Mouse (Mus musculus): ENCODE data around the gene Sh2d6. TPM values are rescaled to one million over a fixed set of nuclear protein-coding genes. Genes with fewer than 3 reads are reported as not detected.

Sh2d6 gene
- polyA plus RNA-seq, 1 experiment: 0.79 TPM

DNA sequence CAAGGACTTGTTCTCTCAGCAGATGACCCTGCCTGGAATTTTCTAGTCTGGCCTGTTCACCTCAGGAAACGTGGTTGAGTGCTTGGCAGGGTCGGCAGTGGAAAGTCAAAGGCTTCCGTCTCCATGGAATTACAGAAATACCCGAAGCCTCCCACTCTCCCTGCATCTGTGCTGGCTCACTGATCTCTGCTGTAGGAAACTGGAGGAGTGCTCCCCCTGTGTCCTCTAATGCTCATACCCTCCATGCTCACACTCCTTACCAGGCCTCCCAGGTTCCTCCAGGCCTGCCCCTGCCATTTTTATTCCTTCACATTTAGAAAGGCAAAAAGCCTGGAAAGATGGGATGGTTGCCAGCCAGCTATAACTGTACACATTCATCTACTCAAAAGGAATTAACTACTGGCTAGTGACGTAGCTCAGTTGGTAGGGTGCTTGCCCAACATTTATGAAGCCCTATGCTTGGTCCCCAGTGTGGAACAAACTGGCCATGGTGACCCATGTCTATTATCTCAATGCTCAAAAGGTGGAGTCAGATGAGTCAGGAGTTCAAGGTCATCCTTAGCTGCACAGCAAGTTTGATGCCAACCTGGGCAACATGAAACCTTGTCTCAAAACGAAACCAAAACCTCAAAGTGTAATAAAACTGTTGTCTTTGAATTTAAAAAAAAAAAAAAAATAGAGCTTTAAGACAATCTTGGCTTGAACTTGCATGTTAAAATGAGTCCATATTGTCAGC lies 10.7 kb downstream of the Sh2d6 start:
- H3K27ac ChIP-seq (ENCODE audit: insufficient read depth, low read length): no peak overlapping the region
- H3K27me3 ChIP-seq (ENCODE audit: control insufficient read depth, insufficient read depth, low read length): no peaks in the 10 kb centered on the region
- WGBS: 63% methylated on average over 6 of the region's 6 CpGs
- H3K4me1 ChIP-seq (ENCODE audit: control insufficient read depth, insufficient read depth, low read length): peaks cover 16% of the 10 kb centered on the region
- H3K4me3 ChIP-seq (replicated peaks; ENCODE audit: insufficient read depth, low read depth, low read length): no peak overlapping the region
- DNase-seq: no peak
- TF ChIP-seq POLR2A (IDR thresholded peaks at IDR 0.05; ENCODE audit: borderline replicate concordance, insufficient read depth, low read length) (no peak), CTCF (IDR thresholded peaks at IDR 0.05; ENCODE audit: borderline replicate concordance, insufficient read depth, low read depth, low read length) (no peak)

DNA sequence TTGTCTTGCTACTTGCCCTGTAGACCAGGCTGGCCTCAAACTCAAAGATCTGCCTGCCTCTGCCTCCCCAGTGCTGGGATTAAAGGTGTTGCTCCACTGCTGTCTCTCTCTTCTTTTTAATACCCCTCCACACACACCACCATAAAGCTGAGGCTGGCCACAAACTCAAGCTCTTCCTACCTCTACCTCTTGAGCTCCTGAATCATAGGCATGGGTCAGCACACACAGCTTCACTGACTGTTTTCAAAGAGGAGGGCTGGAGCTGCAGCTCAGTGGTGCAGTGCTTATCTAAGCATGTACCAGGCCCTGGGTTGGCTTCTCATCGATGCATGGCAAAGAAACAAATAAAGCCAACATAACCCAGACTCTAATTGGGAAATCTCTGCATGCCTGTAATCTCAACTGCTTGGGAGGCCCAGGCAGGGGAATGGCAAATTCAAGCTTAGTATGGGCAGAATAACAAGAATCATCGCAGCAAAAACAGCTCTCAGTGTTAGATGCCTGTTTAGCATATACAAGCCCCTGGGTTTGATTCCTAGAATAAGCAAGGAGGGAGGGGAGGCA lies 11.6 kb downstream of the Sh2d6 start:
- DNase-seq: no peak
- WGBS: 54% methylated on average over 2 of the region's 2 CpGs
- no peak overlapping the region for H3K4me3 ChIP-seq (replicated peaks; ENCODE audit: insufficient read depth, low read depth, low read length)
- no peaks in the 10 kb centered on the region for H3K27me3 ChIP-seq (ENCODE audit: control insufficient read depth, insufficient read depth, low read length)
- TF ChIP-seq CTCF (IDR thresholded peaks at IDR 0.05; ENCODE audit: borderline replicate concordance, insufficient read depth, low read depth, low read length) (no peak), POLR2A (IDR thresholded peaks at IDR 0.05; ENCODE audit: borderline replicate concordance, insufficient read depth, low read length) (no peak)
- H3K27ac ChIP-seq (ENCODE audit: insufficient read depth, low read length): no peak overlapping the region
- peaks cover 16% of the 10 kb centered on the region for H3K4me1 ChIP-seq (ENCODE audit: control insufficient read depth, insufficient read depth, low read length)

DNA sequence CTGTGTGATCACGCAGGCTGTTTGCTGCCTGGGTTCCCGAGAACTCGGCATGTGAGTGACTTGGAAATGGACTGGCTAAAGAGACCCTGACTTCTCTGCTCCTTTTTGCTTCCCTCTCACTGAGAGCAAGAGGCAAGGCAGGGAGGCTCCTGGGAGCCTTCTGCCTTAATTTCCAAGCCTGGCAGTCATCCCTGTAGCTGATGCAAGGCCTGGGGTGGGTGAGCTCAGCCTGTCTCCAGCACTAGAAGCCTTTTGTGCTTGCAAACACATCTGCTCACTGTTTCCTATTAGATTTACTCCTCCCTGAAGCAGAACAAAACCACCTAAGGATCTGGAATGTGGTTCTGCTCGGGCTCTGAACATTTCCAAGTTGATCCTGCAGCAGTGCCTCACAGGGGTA lies 12.9 kb downstream of the Sh2d6 start:
- Histone ChIP-seq H3K4me1 (ENCODE audit: control insufficient read depth, insufficient read depth, low read length) (peaks cover 16% of the 10 kb centered on the region), H3K27ac (ENCODE audit: insufficient read depth, low read length) (no peak overlapping the region), H3K27me3 (ENCODE audit: control insufficient read depth, insufficient read depth, low read length) (no peaks in the 10 kb centered on the region), H3K4me3 (replicated peaks; ENCODE audit: insufficient read depth, low read depth, low read length) (no peak overlapping the region)
- TF ChIP-seq POLR2A (IDR thresholded peaks at IDR 0.05; ENCODE audit: borderline replicate concordance, insufficient read depth, low read length) (no peak), CTCF (IDR thresholded peaks at IDR 0.05; ENCODE audit: borderline replicate concordance, insufficient read depth, low read depth, low read length) (no peak)
- WGBS: 82% methylated on average over 4 of the region's 4 CpGs
- DNase-seq: no peak

DNA sequence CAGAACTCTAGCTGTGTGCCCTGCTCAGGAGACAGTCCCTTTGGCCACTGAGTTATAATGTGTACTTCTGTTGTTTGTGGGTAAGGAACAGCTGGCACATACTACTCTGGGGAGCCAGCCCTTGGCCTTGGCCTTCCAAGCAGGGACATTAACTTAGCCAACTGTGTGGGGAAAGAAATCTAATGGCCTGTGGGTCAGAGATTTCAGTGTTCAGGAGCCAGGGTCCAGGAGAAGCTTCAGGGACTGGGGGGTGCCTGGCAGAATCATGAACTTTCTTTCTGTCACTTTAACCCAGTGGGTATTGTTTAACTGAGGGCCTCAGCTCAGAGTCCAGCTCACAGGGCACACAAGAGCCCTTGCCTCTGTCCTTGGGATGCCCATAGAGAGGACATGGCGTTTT lies 15.4 kb downstream of the Sh2d6 start:
- H3K27ac ChIP-seq (ENCODE audit: insufficient read depth, low read length): no peak overlapping the region
- 89% methylated on average over 1 of the region's 1 CpGs for WGBS
- H3K4me1 ChIP-seq (ENCODE audit: control insufficient read depth, insufficient read depth, low read length): no peaks in the 10 kb centered on the region
- no peak overlapping the region for H3K4me3 ChIP-seq (replicated peaks; ENCODE audit: insufficient read depth, low read depth, low read length)
- DNase-seq: no peak
- TF ChIP-seq CTCF (IDR thresholded peaks at IDR 0.05; ENCODE audit: borderline replicate concordance, insufficient read depth, low read depth, low read length) (no peak), POLR2A (IDR thresholded peaks at IDR 0.05; ENCODE audit: borderline replicate concordance, insufficient read depth, low read length) (no peak)
- H3K27me3 ChIP-seq (ENCODE audit: control insufficient read depth, insufficient read depth, low read length): no peaks in the 10 kb centered on the region; the same call in 1 of the 2 replicates

DNA sequence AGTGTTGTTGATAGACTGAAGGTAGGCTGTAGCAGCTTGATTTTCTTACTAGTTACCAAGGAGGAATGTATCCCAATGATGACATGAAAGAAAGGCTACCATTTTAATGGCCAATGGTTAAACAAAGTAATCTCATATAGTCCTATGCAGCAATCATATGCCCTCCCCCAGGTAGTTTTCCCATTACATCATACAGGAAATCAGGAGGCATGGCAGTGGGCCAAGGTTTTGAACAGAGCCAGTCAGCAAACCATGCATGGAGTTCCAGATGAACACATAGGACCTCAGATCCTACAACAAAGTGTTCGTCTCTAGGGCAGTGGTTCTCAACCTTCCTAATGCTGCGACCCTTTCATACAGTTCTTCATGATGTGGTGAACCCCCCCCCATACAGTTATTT lies 17.6 kb downstream of the Sh2d6 start:
- H3K4me3 ChIP-seq (replicated peaks; ENCODE audit: insufficient read depth, low read depth, low read length): no peak overlapping the region
- TF ChIP-seq POLR2A (IDR thresholded peaks at IDR 0.05; ENCODE audit: borderline replicate concordance, insufficient read depth, low read length): no peak
- WGBS: 78% methylated on average over 2 of the region's 2 CpGs

DNA sequence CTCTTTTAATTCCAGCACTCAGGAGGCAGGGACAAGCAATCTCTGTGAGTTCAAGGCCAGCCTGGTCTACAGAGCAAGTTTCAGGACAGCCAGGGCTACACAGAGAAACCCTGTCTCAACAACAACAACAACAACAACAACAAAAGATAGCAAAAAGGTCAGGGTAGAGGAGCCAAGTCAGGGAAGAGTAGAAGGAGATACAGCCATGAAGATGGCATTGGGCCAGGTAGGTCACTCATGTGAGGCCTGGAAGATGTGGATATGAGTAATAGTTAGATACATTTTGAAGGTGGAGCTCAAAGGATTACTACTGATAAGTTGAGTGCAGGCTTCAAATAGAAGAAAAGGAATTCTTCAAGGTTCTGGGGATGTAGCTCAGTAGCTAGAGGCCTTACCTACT lies 18.2 kb downstream of the Sh2d6 start:
- Histone ChIP-seq H3K27ac (ENCODE audit: insufficient read depth, low read length) (no peak overlapping the region), H3K4me1 (ENCODE audit: control insufficient read depth, insufficient read depth, low read length) (no peaks in the 10 kb centered on the region), H3K4me3 (replicated peaks; ENCODE audit: insufficient read depth, low read depth, low read length) (no peak overlapping the region), H3K27me3 (ENCODE audit: control insufficient read depth, insufficient read depth, low read length) (no peaks in the 10 kb centered on the region; the same call in 1 of the 2 replicates)
- no peak for TF ChIP-seq POLR2A (IDR thresholded peaks at IDR 0.05; ENCODE audit: borderline replicate concordance, insufficient read depth, low read length)
- TF ChIP-seq CTCF (IDR thresholded peaks at IDR 0.05; ENCODE audit: borderline replicate concordance, insufficient read depth, low read depth, low read length): no peak
- no peak for DNase-seq

More for the DNA sequence above, 17.6 kb downstream of the Sh2d6 start:
- Histone ChIP-seq H3K4me1 (ENCODE audit: control insufficient read depth, insufficient read depth, low read length) (no peaks in the 10 kb centered on the region), H3K27ac (ENCODE audit: insufficient read depth, low read length) (no peak overlapping the region), H3K27me3 (ENCODE audit: control insufficient read depth, insufficient read depth, low read length) (no peaks in the 10 kb centered on the region; the same call in 1 of the 2 replicates)
- no peak for DNase-seq

DNA sequence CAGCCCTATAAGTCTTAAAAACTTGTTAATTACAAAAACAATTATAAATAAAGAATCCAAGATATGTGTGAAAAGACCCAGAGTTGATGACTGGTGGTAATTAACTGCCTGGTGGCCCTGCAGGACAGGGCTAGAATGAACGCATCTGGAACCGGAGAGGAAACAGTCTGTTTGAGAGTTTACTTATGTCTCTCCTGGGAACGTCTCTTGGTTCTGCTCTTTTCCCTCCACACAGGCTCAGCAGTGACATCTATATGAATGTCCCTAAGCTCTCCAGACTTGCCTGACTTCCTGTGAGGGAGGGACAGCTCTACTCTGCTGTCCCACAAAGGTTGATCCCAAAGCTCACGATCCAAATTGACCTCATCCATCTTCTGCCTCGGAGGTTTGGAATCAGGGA lies 22.6 kb downstream of the Sh2d6 start:
- DNase-seq: no peak

DNA sequence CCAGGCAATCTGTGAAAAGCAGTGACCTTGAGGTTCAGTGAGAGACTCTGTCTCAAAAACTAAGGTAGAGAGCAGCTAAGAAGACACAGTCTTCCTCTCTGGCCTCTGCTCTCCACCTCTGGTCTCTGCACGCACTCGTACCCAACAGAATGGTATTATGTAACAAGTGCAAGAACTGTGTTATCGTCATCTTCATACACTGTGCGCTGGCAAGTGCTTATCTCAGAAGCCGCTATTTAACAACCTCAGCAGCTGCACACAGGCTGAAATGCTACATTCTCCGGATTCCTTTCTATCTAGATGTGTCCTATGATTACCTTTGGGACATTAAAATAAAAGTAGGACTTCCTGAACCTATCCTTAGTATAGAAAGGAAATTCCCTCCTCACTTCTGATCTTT lies 28.6 kb downstream of the Sh2d6 start:
- 89% methylated on average over 6 of the region's 6 CpGs for WGBS
- Histone ChIP-seq H3K27ac (ENCODE audit: insufficient read depth, low read length) (no peak overlapping the region), H3K4me3 (replicated peaks; ENCODE audit: insufficient read depth, low read depth, low read length) (no peak overlapping the region), H3K27me3 (ENCODE audit: control insufficient read depth, insufficient read depth, low read length) (no peaks in the 10 kb centered on the region), H3K4me1 (ENCODE audit: control insufficient read depth, insufficient read depth, low read length) (no peaks in the 10 kb centered on the region)
- no peak for TF ChIP-seq CTCF (IDR thresholded peaks at IDR 0.05; ENCODE audit: borderline replicate concordance, insufficient read depth, low read depth, low read length)
- TF ChIP-seq POLR2A (IDR thresholded peaks at IDR 0.05; ENCODE audit: borderline replicate concordance, insufficient read depth, low read length): no peak
- DNase-seq: no peak

More for the DNA sequence above, 22.6 kb downstream of the Sh2d6 start:
- TF ChIP-seq CTCF (IDR thresholded peaks at IDR 0.05; ENCODE audit: borderline replicate concordance, insufficient read depth, low read depth, low read length) (no peak), POLR2A (IDR thresholded peaks at IDR 0.05; ENCODE audit: borderline replicate concordance, insufficient read depth, low read length) (no peak)
- no peak overlapping the region for H3K4me3 ChIP-seq (replicated peaks; ENCODE audit: insufficient read depth, low read depth, low read length)
- H3K27ac ChIP-seq (ENCODE audit: insufficient read depth, low read length): no peak overlapping the region
- WGBS: 79% methylated on average over 5 of the region's 5 CpGs
- H3K27me3 ChIP-seq (ENCODE audit: control insufficient read depth, insufficient read depth, low read length): no peaks in the 10 kb centered on the region; the same call in 1 of the 2 replicates
- no peaks in the 10 kb centered on the region for H3K4me1 ChIP-seq (ENCODE audit: control insufficient read depth, insufficient read depth, low read length)
